Mouse (Mus musculus) lung, adult 2 months (tissue): Measurements from ENCODE around the gene Mcam.

Experiments
- CTCF ChIP-seq: fragments of 200-500 bp; IDR thresholded peaks from 2 replicates; pipeline ENCODE4 v1.5.1; 2011; ENCODE audit warnings: mild to moderate bottlenecking, low read length, control low read depth; ENCODE audit not compliant: insufficient read depth
- POLR2A ChIP-seq: fragments of 200-500 bp; IDR thresholded peaks from 2 replicates; pipeline ENCODE4 v1.6.1; 2011; ENCODE audit warnings: low read depth, mild to moderate bottlenecking, control low read depth, low read length, borderline replicate concordance; ENCODE audit errors: extremely low read depth

- no peak for TF ChIP-seq CTCF
- no peak for TF ChIP-seq POLR2A
Observed at GRCm38 (mm10) chr9:44116182-44116581, 18.1 kb upstream of the Mcam start.
